Mouse (Mus musculus) testis, adult 2 months (tissue): Measurements from ENCODE around the gene Pacsin1.

Experiments
- CTCF ChIP-seq: fragments of 200-500 bp; IDR thresholded peaks from 2 replicates; pipeline ENCODE4 v1.5.1; 2012; ENCODE audit warnings: low read depth, mild to moderate bottlenecking, inconsistent platforms, low read length, moderate library complexity; ENCODE audit not compliant: control insufficient read depth, insufficient read depth, insufficient replicate concordance
- POLR2A ChIP-seq: fragments of 200-500 bp; IDR thresholded peaks from 2 replicates; pipeline ENCODE4 v1.6.1; 2012; ENCODE audit warnings: low read depth, mild to moderate bottlenecking, inconsistent platforms, low read length, moderate library complexity; ENCODE audit not compliant: control insufficient read depth

GRCm38 (mm10) chr17:27684886-27685549 is 29.7 kb downstream of the Pacsin1 start:
- TF ChIP-seq POLR2A: no peak
- peak; percentile 15; the same call in 1 of the 2 replicates for TF ChIP-seq CTCF
